Mouse (Mus musculus): ENCODE measurements at regions not wholly inside any gene's neighbourhood (a gene's known extent, or its start where the extent isn't known, plus 50 kb on each side); places are given as distances from the start of the nearest gene placed in this dataset.

DNA sequence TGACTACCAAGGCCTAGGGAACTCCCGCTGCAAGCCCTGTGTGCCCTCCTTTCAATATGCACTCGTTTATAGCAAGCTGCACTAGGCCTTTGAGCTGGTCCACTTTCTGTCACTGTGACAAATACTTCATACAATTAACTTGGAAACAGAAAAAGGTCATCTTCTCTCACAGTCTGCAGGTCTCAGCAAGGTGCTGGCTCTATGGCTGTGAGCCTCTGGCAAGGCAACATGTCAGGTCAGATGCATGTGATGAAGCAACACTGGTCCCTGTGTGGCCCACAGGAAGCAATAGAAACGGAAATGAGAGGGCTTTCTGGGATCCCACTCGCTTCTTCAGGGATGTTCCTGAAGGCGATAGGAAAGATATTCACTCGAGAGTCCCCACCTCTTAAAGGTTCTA is 245.9 kb upstream of the Zmiz1 start:
- DNase-seq (ENCODE audit: low spot score in 2 of 2): no peak

DNA sequence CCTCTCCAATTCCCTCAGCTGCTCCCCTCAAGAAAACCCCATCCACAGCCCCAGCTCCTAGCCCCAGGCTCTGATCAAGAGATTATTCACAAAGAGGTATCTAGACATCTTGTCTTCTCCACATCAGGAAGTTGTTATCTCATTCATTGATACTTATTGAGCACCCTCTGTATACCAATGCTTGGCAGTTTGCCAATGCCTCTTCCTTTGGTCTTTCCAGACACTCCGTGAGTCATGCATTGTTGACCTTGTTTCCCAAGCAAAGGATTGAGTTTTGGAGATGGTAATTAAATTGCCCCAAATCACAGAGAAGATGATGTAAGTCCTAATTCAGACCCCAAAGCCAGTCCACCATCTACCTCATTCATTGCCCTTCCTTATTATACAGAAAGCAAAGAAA is 235.9 kb upstream of the Zmiz1 start:
- no peak for DNase-seq (ENCODE audit: low spot score in 2 of 2)

DNA sequence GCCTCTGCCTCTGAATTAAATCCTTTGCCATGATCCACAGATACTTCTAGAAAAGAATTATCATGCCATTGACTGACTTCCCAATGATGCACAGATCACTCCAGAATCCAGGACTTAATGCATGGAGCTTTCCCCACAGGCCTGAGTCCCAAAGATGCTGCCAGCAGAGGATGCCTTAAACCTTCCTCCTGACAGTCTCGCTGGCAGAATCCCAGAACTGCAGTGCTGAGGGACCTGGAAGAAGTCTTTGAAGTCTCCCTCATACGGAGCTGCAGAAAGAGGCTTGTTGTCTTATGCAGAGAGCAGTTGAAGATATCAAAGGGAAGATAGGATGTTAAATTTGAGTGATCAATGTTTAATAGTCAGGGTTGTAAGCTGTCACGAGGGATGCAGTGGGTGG is 233.8 kb upstream of the Zmiz1 start:
- no peak for DNase-seq (ENCODE audit: low spot score in 2 of 2)

- DNase-seq (ENCODE audit: low spot score in 2 of 2): peak; percentile 33 to 57
These were observed 232.7 kb upstream of the Zmiz1 start for GRCm38 (mm10) chr14:25226155-25226839.

- no peak for DNase-seq (ENCODE audit: low spot score in 2 of 2)
These were observed 232.0 kb upstream of the Zmiz1 start for GRCm38 (mm10) chr14:25226840-25227506.

- DNase-seq (ENCODE audit: low spot score in 2 of 2): no peak
These were observed 230.5 kb upstream of the Zmiz1 start for GRCm38 (mm10) chr14:25228321-25229047.

GRCm38 (mm10) chr14:25229569-25229968 is 229.4 kb upstream of the Zmiz1 start:
- DNase-seq (ENCODE audit: low spot score in 2 of 2): no peak

- no peak for DNase-seq (ENCODE audit: low spot score in 2 of 2)
These were observed 227.1 kb upstream of the Zmiz1 start for GRCm38 (mm10) chr14:25231881-25232280.

- no peak for DNase-seq (ENCODE audit: low spot score in 2 of 2)
These were observed 222.5 kb upstream of the Zmiz1 start for GRCm38 (mm10) chr14:25236421-25236973.

GRCm38 (mm10) chr14:25239335-25239960 is 219.5 kb upstream of the Zmiz1 start:
- DNase-seq (ENCODE audit: low spot score in 2 of 2): no peak

DNA sequence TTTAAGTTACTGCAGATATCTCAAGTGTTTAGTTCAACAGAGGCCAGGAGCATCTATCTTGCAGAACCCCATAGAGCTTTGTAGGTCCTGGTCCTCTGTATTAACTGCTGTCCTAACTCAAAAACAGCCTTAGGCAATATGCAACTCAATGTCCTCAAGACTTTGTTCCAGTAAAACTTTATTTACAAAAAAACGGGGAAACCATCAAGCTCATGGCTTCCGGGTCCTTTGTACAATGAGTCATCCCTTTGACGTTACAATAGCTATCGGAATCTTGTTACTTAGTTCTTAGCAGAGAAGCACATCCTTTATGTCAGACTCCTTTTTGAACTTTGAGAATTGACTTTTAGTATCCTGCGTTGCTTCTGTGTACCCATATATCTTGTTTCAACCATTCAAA is 216.2 kb upstream of the Zmiz1 start:
- no peak for DNase-seq (ENCODE audit: low spot score in 2 of 2)

GRCm38 (mm10) chr14:25243289-25243688 is 215.7 kb upstream of the Zmiz1 start:
- DNase-seq (ENCODE audit: low spot score in 2 of 2): no peak

DNA sequence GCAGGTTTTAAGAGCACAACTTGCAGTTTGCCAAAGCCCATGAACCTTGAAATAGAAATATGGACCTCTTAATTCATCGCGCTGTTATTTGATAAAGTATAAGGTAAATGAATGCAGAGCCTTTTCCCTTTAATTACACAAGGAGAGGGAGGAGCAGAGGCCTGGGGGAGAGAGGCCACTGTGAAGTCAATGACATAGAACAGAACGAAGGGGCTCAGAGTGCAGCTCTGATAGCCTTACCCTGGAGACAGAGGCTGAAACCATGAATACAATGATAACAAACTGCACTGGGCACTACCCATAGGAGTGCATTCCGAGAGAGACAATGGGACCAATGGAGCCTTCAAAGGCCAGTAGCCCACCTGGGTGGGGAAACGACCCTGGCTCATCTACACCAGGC is 215.3 kb upstream of the Zmiz1 start:
- DNase-seq (ENCODE audit: low spot score in 2 of 2): no peak

- DNase-seq (ENCODE audit: low spot score in 2 of 2): no peak
These were observed 214.1 kb upstream of the Zmiz1 start for GRCm38 (mm10) chr14:25244841-25245240.

DNA sequence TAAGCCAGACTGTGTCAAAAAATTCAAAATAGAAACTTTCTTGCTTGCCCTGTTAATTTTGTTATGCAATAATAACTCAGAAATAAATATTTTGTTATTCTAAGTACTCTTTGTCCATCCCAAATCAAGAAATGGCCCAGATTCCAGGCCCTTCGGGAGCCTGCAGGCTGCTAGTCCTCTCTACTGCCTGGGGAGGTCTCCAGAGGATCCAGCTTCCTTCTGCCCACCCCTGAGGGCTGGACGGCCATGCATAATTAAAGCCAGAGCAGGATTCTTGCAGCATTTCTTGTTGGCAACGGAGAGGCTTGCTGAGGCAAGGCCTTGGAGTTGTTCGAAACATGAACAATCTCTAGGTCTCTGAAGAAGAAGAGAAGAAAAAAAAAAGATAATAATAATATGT is 213.3 kb upstream of the Zmiz1 start:
- DNase-seq (ENCODE audit: low spot score in 2 of 2): no peak

DNA sequence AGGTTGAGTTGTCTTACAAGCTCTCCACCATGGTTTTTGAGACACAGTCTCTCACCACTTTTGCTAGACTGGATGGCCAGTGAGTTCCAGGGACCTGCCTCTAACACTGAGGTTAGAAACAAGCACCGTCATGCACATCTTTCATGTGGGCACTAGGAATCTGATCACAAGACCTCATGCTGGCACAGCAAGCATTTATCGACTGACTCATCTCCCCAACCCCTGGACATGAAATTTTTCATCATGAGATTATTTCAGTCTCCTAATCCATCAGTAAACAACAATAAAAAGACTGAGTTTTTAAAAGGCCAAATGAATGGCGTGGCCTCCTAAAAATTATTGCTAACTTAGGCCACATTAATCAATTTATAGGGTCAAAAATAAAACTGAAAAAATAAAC is 210.0 kb upstream of the Zmiz1 start:
- DNase-seq (ENCODE audit: low spot score in 2 of 2): no peak

DNA sequence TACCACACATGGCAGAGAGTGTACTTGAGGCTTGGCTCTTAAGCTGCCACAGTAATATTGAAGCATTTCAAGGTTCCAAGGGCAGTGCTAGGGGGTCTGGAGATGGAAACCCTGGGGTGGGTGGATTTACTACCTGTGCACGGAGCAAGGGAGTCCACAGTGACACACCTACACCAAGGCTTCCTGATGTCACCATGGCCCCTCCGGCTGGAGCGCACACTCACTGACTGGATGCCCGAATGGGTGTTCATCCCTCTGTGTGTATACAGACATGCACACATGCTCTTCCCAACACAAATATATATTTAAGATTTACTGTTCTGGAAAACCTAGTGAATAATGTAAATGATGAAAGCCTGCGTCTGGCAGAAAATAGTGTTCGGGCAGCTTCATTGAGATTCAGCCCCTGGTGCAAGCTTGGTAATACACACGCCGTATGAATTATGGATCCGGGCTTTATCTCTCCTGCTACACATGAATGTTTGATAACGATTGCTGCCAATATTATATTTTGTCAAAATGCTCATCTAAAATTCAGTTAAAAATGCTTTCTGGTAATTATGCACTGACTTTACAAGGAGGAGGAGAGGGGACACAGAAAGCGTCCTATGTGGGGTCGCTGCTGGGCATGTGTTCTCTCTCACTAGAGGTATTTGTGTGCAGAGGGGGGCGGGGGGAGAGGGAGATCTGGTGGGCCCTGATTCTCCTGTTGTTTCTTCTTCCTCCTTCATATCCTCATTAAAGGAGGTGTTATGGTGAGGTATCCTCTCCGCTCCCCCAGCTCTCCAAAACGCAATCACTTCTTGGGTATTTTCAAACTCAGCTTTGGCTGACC is 205.8 kb upstream of the Zmiz1 start:
- no peak for DNase-seq (ENCODE audit: low spot score in 2 of 2)

DNA sequence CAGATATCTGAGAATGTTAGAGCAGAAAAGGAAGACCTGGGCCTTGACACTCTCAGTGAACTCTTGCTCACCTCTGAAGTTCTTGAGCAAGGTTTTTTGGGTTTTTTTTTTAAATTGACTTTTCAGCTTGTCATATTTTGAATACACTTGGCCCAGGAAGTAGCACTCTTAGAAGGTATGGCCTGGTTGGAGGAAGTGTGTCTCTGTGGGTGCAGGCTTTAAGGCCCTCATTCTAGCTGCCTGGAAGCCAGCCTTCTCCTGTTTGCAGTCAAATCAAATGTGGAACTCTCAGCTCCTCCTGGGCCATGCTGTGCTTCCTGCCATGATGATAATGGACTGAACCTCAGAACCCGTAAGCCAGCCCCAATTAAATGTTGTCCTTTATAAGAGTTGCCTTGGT is 195.9 kb upstream of the Zmiz1 start:
- DNase-seq (ENCODE audit: low spot score in 2 of 2): no peak

- DNase-seq (ENCODE audit: low spot score in 2 of 2): no peak
These were observed 192.1 kb upstream of the Zmiz1 start for GRCm38 (mm10) chr14:25266846-25267245.

- no peak for DNase-seq (ENCODE audit: low spot score in 2 of 2)
These were observed 190.8 kb upstream of the Zmiz1 start for GRCm38 (mm10) chr14:25268090-25268631.

Measured in adrenal gland, postnatal 4 days (tissue).